Mouse (Mus musculus): ENCODE results near the gene Map2.

GRCm38 (mm10) chr1:66348404-66349165, 173.5 kb downstream of the Map2 start:
- TF ChIP-seq POLR2A (IDR thresholded peaks at IDR 0.05; ENCODE audit: low read depth, low read length) (no peak), CTCF (conservative IDR thresholded peaks at IDR 0.05; ENCODE audit: insufficient read depth, insufficient read length, low read depth, low read length) (no peak)

Data from kidney, adult 2 months (tissue).